Mouse (Mus musculus) duodenum, adult 2 months (tissue): ENCODE measurements around the gene Gm14295. TPM values are rescaled to one million over a fixed set of nuclear protein-coding genes. Genes with fewer than 3 reads are reported as not detected.

Experiments used
- polyA plus RNA-seq: library from polyadenylated mRNA; depleted of rRNA; stranded (reverse); fragments of >200 nt; gene quantifications from 2 replicates; pipeline ENCODE4 v1.2.3, GENCODE M21; 2012; ENCODE audit warnings: low replicate concordance; rRNA removed

Gene Gm14295
- 3.4 TPM in 1 of 2 replicates, not detected in the other for polyA plus RNA-seq

DNA sequence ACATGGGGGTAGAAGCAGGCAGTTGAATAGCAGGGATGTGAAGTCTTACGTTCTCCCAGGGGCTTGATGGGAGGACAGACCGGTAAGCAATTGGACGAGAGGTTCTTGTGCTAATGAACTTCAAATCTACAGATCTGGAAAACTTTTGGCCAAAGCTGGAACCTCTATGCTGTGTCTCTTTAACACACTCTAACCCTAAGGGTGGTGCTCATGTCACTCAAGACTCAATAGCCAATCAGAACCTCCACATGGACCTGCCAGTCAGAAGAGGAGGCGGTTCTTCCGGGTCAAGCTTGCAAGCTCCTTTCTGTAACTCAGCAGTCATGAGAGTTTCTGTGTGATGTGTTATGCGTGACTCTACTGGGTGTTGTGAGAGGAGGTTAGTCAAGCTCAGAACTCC, at the start of gene Gm14295:
Gm14295 (plus strand) TSS at position 301 of the 400 bp plus-strand sequence.

DNA sequence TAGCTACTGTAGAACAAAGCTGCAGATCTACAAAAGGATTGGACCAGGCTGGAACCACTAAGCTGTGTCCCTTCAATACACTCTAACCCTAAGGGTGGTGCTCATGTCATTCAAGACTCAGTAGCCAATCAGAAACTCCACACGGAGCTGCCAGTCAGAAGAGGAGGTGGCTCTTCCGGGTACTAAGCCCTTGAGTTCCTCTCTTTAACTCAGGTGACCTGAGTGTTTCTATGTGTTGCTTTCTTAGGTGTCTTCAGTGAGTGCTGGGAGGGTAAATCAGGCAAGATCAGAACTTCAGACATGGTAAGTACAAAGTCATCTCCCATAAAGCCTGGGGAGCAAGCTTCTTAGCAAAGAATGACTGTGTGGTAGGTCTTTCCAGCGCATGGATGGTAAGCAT, 32.4 kb downstream of the Gm14295 start, which contains the start of gene Gm14408:
Gm14408 (plus strand) TSS at position 301 of the 400 bp plus-strand sequence.

Other genes with a start within 250 kb of the Gm14295 start
- gene Gm14308, start 162.3 kb upstream of the Gm14295 start, polyA plus RNA-seq, result 0.27 and 0.50 TPM in 2 replicates
- gene Zfp973, start 128.1 kb upstream of the Gm14295 start, polyA plus RNA-seq, result 0.07 and 0.08 TPM in 2 replicates
- 0.08 and 0.11 TPM in 2 replicates for gene Gm14305, start 90.3 kb upstream of the Gm14295 start, polyA plus RNA-seq
- gene Gm14408, start 32.5 kb downstream of the Gm14295 start, polyA plus RNA-seq, result not detected in 2 replicates
- 0.07 and 0.30 TPM in 2 replicates for gene Gm14296, start 129.2 kb downstream of the Gm14295 start, polyA plus RNA-seq
- gene Gm14419, start 202.3 kb downstream of the Gm14295 start, polyA plus RNA-seq, result not detected in 2 replicates